Mouse (Mus musculus) frontal cortex, adult (tissue): Measurements from ENCODE around the gene Mgll.

Experiments used
- ATAC-seq: cut with Nextera tagmentation; 2 replicates; pipeline ENCODE4 v1.9.2; 2017; ENCODE audit warnings: mild to moderate bottlenecking, moderate library complexity, mixed read lengths; ENCODE audit not compliant: low TSS enrichment

Mgll gene

GRCm38 (mm10) chr6:88844901-88845565 is 120.8 kb downstream of the Mgll start:
- ATAC-seq: no peak

GRCm38 (mm10) chr6:88847571-88847970 is 123.4 kb downstream of the Mgll start:
- ATAC-seq: no peak

- ATAC-seq: no peak
Measured at GRCm38 (mm10) chr6:88849270-88849669, 125.1 kb downstream of the Mgll start.

DNA sequence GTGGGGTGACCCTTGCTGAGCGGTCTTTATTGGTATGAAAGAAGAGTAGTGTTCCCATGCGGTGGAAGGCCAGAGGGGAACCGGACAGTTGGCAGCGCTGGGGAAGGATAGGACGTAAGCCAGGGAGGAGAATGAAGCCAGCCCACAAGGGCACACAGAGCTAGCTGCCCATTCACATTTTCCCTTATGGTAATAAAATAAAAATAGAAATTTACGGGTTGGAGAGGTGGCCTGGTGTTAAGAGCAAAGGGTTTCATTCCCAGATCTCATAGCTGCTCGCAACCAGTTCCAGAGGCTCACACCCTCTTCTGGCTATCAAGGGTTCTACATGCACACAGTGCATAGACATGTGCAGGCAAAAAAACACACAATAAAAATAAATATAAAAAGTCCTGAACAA is 125.8 kb downstream of the Mgll start:
- ATAC-seq: no peak

GRCm38 (mm10) chr6:88854509-88854908 is 130.3 kb downstream of the Mgll start:
- ATAC-seq: no peak

- ATAC-seq: peak; percentile 35; the same call in 1 of the 2 replicates
Measured at GRCm38 (mm10) chr6:88855636-88856035, 131.4 kb downstream of the Mgll start.

DNA sequence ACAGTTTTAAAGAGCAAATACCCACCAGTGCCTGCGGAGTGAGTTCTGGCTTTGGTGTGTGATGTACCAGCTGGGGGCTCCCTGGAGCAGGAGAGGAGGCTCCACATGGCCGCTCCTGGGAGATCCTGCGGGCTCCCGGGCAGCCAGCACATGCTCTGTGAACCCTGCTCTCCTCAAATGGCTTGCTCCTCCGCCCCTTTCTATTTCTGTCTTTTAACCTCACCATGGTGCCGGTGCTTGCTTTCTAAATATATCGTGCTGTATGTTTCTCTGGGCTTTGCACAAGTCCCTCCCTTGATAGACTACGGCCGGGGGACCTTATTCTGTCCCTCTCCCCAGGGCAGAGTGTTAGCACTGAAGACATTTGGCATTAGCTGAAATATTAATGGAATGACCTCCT is 133.0 kb downstream of the Mgll start:
- peak; percentile 25; the same call in 1 of the 2 replicates for ATAC-seq

DNA sequence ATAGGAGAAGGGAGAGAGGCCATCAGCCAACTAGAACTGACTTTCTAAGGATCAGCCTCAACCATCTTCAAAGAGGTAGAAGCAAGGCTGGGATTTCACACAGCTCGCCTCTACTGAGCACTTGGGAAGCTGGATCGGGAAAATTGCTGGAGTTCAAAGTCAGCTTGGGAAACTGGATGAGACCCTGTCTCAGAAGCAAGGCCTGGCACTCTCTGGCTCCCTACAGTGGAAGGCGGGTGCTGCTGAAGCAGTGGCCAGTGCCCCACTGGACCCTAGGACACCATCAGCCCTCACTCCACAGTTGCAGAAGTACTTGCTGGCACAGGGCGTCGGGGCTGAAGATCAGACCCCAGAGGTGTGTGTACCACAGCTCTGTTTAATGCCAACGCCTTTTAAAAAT is 133.6 kb downstream of the Mgll start:
- ATAC-seq: no peak

- peak; percentile 63 for ATAC-seq
Measured at GRCm38 (mm10) chr6:88858341-88858740, 134.1 kb downstream of the Mgll start.

DNA sequence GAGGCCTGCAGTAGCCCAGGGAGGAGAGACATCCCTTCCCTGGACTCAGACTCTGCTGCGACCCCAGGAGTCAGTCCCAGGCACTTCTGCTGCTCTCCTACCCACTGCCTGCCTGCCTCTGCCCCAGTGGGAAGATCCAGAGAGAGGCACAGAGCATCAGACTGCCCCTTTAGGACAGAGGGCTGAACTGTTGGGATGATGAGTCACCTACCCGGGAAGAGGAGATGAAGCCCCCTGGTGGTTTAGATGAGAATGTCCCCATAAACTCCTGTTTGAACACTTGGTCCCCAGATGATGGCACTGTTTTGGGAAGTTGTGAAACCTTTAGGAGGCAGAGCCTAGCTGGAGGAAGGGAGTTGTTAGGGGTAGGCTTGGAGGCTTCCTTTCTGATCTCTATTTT is 136.7 kb downstream of the Mgll start:
- peak; percentile 64 for ATAC-seq

DNA sequence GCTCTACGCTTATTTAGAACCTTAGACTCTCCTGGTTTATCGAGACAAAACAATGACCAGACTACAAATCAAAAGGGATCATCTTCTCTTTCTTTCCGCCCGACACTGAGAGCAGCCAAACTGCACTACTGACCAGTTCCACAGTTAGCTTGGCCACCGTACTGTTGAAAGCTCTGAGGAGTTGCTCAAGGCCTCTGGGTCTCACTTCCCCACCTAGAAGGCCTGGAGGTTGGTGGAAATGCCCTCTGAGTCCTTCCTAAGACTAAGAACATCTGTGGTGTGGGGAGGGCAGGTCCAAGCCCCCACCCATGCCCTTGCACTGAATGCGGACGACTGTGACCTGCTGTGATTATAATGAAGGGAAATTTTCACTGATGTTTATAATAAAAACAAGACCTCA is 141.5 kb downstream of the Mgll start:
- no peak for ATAC-seq

DNA sequence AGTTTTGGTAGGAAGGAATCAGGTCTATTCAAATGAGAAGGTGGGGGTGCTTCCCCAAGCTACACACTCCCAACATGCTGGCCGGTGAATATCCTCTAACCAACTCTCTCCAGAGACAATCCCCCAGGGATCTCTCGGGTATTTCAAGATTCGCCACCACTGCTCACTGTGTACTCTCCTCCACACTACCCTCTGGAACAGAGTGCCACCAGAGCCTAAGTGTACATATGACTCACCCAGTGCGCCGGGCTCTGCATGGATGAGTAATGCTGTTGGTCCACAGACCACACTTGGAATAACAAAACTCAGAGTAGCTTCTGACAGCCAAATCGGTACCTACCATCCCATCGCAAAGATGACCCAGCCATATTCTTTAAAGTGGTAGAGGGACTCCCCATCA is 145.2 kb downstream of the Mgll start:
- ATAC-seq: peak; percentile 79

DNA sequence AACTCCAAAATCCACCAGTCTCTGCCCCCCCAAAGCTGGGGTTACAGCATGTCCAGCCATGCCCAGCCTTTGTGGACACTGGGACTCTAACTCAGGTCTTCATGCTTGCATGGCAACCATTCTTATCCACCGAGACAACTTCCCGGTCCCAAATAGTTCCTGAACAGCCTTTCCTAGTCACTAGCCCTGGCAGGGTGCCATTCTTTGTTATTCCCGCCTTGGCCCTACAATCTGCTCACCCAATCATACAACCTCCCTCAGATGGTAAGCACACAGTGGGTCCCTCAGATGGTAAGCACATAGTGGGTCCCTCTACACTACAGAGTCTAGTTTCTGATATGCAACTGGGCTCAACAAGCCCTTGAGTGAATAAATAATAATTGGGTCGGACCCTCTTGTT is 146.4 kb downstream of the Mgll start:
- ATAC-seq: no peak

GRCm38 (mm10) chr6:88871546-88871945 is 147.3 kb downstream of the Mgll start:
- ATAC-seq: peak; percentile 31

GRCm38 (mm10) chr6:88872811-88873210 is 148.6 kb downstream of the Mgll start:
- no peak for ATAC-seq

DNA sequence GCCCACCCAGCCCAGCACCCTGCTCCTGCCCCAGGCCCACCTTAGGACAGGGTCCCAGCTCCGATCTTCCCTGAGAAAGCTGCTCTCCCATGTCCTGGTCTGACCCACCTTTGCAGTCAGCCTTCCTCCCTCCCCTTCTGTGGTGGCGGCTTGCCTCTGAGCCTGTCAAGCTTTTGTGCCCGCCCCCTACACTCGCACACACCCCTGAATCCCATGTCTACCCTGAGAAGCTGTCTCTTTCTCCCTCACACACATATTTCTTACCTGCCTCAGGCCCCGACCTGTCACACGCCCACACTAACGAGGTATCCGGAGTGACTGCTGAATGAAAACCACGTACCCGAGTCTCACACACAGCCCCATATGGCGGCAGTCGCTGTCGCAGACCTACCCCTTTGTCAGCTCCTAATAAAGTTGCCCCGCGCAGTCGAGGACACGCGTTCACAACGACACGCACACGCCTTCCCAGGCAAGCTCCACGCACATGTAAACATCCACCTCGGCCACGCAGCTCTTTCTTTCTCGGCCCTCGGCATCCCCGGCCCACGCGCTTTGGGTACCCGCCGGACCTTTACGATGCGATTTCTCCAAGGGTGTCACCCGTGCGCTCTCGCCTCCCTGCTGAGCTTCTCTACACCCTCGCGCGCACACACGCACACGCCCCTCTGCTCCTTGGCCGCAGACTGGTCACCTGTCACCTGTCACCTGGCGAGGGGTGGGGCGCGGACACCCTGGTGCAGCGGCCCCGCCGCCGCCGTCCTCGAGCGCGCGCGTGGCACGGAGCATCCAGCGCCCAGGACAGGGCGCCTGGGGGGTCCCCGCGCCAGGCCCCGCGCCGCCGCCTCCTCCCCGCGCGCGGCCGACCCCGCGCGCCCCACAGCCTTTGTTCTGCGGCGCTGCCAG is 150.0 kb downstream of the Mgll start:
- peak; percentile 35; the same call in 1 of the 2 replicates for ATAC-seq

- ATAC-seq: peak; percentile 77
Measured at GRCm38 (mm10) chr6:88874868-88875508, 150.8 kb downstream of the Mgll start, which contains the start of gene Podxl2. Gene Podxl2 (minus strand): TSS chr6:88875044.
